Mouse (Mus musculus): ENCODE data around the gene Pik3r2. TPM values are rescaled to one million over a fixed set of nuclear protein-coding genes. Genes with fewer than 3 reads are reported as not detected.

The Pik3r2 gene
- 96.1 and 136 TPM in 2 replicates for polyA plus RNA-seq (2012; rRNA removed; ENCODE audit: low replicate concordance)

DNA sequence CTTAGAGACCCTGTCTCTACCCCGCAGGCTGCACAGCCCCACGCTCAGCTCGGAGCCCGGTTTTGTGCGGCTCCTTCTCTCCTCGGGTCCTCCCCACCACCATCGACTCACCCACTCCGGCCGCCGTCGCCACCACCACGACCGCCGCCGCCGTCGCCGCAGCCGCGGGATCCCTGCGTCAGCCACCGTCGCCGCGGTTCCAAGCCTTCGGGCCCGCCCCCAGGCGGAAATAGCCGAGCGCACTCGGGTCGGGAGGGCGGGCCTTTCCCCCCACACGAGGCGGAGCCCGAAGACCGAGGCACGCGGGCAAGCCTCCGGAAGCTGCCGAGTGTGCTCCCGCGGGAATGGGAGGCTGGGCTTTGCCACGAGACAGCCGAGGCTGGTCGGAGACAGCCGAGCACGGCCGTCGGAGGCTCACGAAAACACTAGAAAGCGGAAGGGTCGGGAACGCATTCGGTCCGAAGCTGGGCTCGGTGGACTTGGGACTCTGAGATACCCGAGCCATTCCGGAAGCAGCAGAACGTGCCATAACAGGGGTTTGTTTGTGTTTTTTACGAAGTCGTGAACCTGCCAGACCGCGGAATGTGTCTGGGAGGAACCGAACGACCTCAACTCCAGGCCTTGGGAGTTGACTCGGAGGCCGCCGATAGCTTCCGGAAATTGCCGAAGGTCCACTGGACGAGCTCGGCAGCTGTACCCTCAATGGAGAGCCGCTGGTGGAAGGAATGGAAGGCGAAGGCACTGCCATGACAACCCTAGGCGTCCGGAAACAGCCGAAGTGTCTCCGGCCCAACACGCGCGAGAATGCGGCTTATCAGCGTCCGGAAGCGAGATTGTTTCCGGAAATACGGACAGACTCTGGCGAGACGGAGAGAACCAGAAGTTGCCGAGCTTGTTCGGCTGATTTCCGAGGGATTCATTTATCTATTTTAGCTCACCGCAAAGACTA is at the start of gene Pik3r2:
Gene Pik3r2, minus strand, starts transcription at position 218 of the 949 bp plus-strand sequence.

DNA sequence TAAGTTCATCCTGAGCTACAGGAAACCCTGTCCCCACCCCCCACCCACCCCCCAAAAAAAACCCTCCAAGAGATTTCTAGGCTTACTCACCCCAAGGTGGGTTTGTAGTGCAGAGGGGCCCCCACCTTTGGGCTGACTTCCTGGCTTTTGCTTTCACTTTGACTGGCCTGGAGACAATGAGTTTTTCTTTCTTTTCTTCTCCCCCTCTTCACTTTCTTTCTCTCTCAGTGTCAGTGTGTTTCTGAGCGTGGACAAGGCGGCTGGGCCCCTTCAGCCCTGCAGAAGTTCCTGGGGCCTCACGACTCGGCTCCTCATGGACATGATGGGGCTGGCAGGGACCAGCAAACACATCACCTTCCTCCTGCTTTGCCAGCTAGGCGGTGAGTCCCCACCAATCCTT is 31.7 kb upstream of the Pik3r2 start, which contains the start of gene Il12rb1:
Gene Il12rb1, plus strand, starts transcription at position 211 of the 400 bp plus-strand sequence.

DNA sequence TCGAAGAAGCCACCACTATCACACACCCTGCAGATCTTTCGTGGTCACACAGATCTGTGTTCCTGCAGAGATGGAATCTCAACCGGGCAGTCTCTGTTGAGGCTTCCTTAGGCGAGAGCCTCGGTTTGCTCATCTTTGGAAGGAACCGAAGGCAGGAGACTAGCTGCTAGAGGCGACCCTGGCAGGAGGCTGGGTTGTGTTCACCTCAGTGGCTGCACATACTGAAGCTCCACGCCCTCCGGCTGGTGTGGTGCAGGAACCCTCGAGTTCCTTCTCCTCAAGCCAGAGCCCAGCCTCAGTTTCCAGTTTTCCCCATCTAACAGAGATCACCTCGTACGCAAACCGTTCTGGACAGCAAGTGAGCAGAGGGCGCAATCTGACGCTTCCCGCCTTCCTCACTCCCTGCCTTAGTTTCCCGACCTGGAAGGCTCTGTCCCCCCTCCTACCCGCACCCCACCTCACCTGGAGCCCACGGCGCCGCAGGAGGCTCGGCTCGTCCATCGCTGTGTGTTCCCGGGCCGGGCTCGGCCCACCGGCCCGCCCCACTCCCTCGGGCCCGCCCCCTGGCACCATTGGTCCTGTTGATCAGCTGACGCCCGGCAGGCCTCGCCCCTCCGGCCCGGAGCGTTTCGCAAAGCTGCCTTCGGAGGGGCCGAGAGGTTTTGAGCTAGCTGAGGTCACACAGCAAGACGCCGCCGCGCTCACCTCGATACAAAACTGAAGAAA is 28.1 kb upstream of the Pik3r2 start, which contains the start of gene Mast3:
Gene Mast3, minus strand, starts transcription at position 574 of the 726 bp plus-strand sequence.

DNA sequence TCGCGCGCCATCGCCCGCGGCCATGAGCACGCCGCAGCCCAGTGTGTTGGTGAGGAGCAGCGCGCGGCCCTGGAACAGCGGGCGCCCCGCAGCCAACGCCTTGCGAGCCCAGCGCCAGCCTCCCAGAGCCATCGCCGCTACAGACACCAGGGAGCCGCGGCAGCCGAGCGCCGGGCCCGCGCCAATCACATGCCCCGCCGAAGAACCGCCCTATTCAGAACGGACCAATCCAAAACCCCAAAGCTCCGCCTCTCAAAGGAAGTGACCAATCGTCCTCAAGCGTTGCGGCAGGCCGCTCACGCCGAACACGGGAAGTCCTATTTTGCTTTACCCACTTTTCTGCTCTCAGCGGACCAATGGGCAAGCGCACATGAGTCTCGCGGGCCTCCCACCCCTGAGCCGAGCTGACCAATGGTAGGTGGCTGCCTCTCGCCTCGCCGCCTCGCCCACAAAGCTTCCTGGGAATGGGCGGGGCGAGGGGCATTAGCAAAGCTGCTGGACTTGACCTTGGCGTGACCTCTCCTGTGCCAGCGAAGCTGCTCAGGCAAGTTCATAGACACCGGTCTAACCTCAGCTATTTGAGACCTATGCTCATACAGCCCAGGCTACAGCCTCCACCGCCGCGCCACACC is 15.6 kb downstream of the Pik3r2 start, which contains the start of gene Mpv17l2:
Gene Mpv17l2, minus strand, starts transcription at position 172 of the 632 bp plus-strand sequence.

DNA sequence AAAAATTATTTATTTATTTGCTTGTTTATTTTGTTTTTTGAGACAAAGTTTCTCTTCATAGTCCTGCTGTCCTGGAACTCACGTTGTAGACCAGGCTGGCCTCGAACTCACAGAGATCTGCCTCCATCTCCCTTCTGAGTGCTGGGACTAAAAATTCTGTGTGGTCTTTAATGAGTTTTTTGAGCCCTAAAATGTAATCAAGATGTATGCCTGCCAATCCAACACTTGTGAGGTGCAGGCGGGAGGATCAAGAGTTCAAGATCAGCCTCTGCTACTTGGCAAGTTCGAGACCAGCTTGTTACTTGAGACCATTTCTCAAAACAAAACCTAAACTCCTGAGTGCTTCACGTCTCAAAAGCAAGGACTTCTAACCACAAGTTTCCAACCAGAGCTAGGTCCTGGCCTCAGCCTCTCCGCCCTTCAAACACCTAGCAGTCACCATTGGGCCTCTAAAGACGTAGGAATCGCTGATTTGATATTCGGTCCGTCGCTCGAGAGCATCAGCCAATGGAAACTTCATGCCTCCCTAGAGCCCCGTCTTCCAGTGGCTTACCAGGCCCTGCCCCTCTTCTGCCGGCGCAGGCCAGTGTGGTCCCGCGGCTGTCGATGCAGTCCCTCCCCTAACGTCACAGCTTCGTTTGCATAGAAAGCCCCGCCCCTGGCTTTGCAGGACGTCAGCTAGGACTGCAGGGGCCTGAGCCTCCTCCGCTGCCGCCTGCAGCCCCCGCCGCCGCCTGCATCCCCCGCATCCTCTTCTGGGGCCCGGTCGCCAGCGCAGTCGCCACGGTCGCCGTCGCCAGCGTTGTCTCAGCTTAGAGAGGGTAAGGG is 22.3 kb downstream of the Pik3r2 start, which contains the start of gene Rab3a:
Gene Rab3a, plus strand, starts transcription at position 637 of the 828 bp plus-strand sequence.

DNA sequence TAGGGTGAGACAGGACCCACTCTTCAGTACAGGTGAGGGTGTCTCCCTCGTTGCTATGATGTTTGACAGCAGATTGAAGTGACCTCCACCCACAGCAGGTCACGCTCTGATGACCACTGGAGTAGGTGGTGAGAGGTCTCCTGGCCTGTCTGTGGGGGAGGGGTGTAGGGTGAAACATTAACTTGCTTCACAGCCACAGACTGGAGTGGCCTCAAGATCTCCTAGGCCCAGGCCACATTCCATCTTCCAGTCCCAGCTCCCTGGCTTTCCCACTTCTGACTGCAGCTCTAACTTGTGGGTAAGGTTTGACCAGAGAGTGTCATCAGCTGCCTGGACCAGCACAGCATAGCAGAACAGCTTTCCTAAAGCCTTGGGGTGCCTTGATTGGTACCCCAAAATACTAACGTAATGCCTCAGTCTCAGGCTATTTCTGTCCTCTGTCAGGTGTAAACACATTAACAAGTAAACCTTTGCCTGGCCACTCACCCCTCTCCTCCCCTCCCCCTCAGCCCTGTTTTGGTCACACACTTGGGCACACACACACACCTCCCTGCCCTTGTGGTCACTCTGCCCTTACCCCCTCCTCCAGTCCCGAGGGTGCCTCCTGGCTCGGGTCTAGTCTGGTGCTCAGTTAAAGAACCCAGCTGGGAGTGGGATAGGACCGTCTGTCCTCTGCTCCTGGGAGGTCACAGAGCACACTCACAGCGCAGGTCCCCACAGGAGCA is 52.9 kb downstream of the Pik3r2 start, which contains the start of gene Pde4c:
Gene Pde4c, plus strand, starts transcription at position 235 of the 725 bp plus-strand sequence.

DNA sequence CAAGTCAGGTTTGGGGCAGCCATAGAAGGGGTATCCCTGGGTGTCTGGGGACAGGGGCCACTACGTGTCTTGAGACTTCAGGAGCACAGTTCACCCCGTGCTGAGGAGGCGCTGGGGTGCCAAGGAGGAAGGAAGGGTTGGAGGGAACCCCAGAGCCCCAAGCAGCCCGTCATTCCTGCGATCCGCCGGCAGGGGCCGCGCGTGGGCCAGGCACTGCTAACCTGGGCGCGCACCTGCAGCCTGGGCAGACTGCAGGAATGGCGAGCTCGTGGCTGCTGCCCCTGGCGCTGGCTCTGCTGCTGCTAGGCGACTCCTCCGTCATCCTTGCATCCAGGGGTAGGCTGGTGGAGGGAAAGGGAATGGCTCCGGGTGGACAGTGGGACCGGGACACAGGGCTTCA is 58.2 kb downstream of the Pik3r2 start, which contains the start of gene Gm3336:
Gene Gm3336, plus strand, starts transcription at position 247 of the 400 bp plus-strand sequence.

Other genes with a start within 250 kb of the Pik3r2 start
- 427 and 435 TPM in 2 replicates for gene Fkbp8, start 249.0 kb downstream of the Pik3r2 start, polyA plus RNA-seq (2012; rRNA removed; ENCODE audit: low replicate concordance)
- gene Kxd1, start 248.8 kb downstream of the Pik3r2 start, polyA plus RNA-seq (2012; rRNA removed; ENCODE audit: low replicate concordance) = 103 and 119 TPM in 2 replicates
- 20.7 and 31.8 TPM in 2 replicates for gene Ell, start 237.3 kb downstream of the Pik3r2 start, polyA plus RNA-seq (2012; rRNA removed; ENCODE audit: low replicate concordance)
- 69.7 and 218 TPM in 2 replicates for gene Isyna1, start 182.3 kb downstream of the Pik3r2 start, polyA plus RNA-seq (2012; rRNA removed; ENCODE audit: low replicate concordance)
- 125 and 281 TPM in 2 replicates for gene Ssbp4, start 167.8 kb downstream of the Pik3r2 start, polyA plus RNA-seq (2012; rRNA removed; ENCODE audit: low replicate concordance)
- 10.8 and 19.8 TPM in 2 replicates for gene Lrrc25, start 160.6 kb downstream of the Pik3r2 start, polyA plus RNA-seq (2012; rRNA removed; ENCODE audit: low replicate concordance)
- gene Gdf15, start 144.3 kb downstream of the Pik3r2 start, polyA plus RNA-seq (2012; rRNA removed; ENCODE audit: low replicate concordance) = 1.6 and 3.3 TPM in 2 replicates
- 37.1 and 48.1 TPM in 2 replicates for gene Pgpep1, start 116.3 kb downstream of the Pik3r2 start, polyA plus RNA-seq (2012; rRNA removed; ENCODE audit: low replicate concordance)
- 50.4 and 106 TPM in 2 replicates for gene Lsm4, start 103.5 kb downstream of the Pik3r2 start, polyA plus RNA-seq (2012; rRNA removed; ENCODE audit: low replicate concordance)
- gene Jund, start 77.8 kb downstream of the Pik3r2 start, polyA plus RNA-seq (2012; rRNA removed; ENCODE audit: low replicate concordance) = 135 and 458 TPM in 2 replicates
- 0.03 TPM in 1 of 2 replicates, not detected in the other for gene Iqcn, start 73.3 kb downstream of the Pik3r2 start, polyA plus RNA-seq (2012; rRNA removed; ENCODE audit: low replicate concordance)
- 0.13 TPM in 1 of 2 replicates, not detected in the other for gene Gm3336, start 58.2 kb downstream of the Pik3r2 start, polyA plus RNA-seq (2012; rRNA removed; ENCODE audit: low replicate concordance)
- gene Pde4c, start 53.0 kb downstream of the Pik3r2 start, polyA plus RNA-seq (2012; rRNA removed; ENCODE audit: low replicate concordance) = 6.5 and 17.1 TPM in 2 replicates
- 34.5 and 43.4 TPM in 2 replicates for gene Rab3a, start 22.0 kb downstream of the Pik3r2 start, polyA plus RNA-seq (2012; rRNA removed; ENCODE audit: low replicate concordance)
- gene Mpv17l2, start 15.8 kb downstream of the Pik3r2 start, polyA plus RNA-seq (2012; rRNA removed; ENCODE audit: low replicate concordance) = 89.6 and 146 TPM in 2 replicates
- 27.3 and 65.9 TPM in 2 replicates for gene Mast3, start 28.3 kb upstream of the Pik3r2 start, polyA plus RNA-seq (2012; rRNA removed; ENCODE audit: low replicate concordance)
- 0.57 and 2.5 TPM in 2 replicates for gene Il12rb1, start 31.7 kb upstream of the Pik3r2 start, polyA plus RNA-seq (2012; rRNA removed; ENCODE audit: low replicate concordance)
- 24.6 and 56.0 TPM in 2 replicates for gene Arrdc2, start 63.0 kb upstream of the Pik3r2 start, polyA plus RNA-seq (2012; rRNA removed; ENCODE audit: low replicate concordance)
- 11.3 and 12.6 TPM in 2 replicates for gene Kcnn1, start 86.5 kb upstream of the Pik3r2 start, polyA plus RNA-seq (2012; rRNA removed; ENCODE audit: low replicate concordance)
- gene Ccdc124, start 97.2 kb upstream of the Pik3r2 start, polyA plus RNA-seq (2012; rRNA removed; ENCODE audit: low replicate concordance) = 42.9 and 48.6 TPM in 2 replicates
- 0.04 and 2.3 TPM in 2 replicates for gene Slc5a5, start 116.0 kb upstream of the Pik3r2 start, polyA plus RNA-seq (2012; rRNA removed; ENCODE audit: low replicate concordance)
- gene Rpl18a, start 120.7 kb upstream of the Pik3r2 start, polyA plus RNA-seq (2012; rRNA removed; ENCODE audit: low replicate concordance) = 2,426 and 4,701 TPM in 2 replicates
- 35.0 and 52.9 TPM in 2 replicates for gene Map1s, start 129.2 kb upstream of the Pik3r2 start, polyA plus RNA-seq (2012; rRNA removed; ENCODE audit: low replicate concordance)